Mouse (Mus musculus): ENCODE measurements at regions not wholly inside any gene's neighbourhood (a gene's known extent, or its start where the extent isn't known, plus 50 kb on each side); places are given as distances from the start of the nearest gene placed in this dataset.
"Not testable (repeated sequence)": the region's sequence is repeated elsewhere in the genome, so short reads cannot be mapped to it uniquely, and the experiment has no call there.

DNA sequence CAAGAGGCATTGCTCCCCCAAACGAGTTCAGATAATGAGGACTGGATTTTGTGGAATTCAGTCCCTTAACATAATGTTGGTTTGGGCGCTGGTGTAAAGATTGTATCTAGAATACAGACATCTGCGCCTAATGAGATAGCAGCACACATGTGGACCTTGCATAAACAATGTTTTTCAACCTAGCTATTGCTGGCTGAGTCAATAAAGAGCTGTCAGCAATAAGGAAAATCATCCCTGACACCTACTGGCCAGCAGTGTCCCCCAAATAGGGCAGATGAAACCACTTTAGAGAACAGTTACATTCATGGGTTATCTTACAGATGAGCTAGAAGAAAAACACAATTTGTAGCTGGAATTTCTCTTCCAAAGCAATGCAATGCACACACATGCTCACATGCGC lies 252.7 kb upstream of the Dcbld2 start:
- no peak overlapping the region for H3K27ac ChIP-seq
- H3K4me2 ChIP-seq, result no peak overlapping the region
- no peaks in the 10 kb centered on the region for H3K9me3 ChIP-seq
- no peak overlapping the region for H3K4me3 ChIP-seq (replicated peaks)
- WGBS, result 48% methylated on average over 4 of the region's 4 CpGs
- no peaks in the 10 kb centered on the region; the same call in 1 of the 2 replicates for H3K4me1 ChIP-seq (replicated peaks)
- H3K27me3 ChIP-seq, result no peaks in the 10 kb centered on the region
- H3K9ac ChIP-seq (replicated peaks), result no peak overlapping the region
- no peak for ATAC-seq (ENCODE audit: insufficient number of reproducible peaks, insufficient read depth, low FRiP score, low TSS enrichment, low read depth)
- no peaks in the 10 kb centered on the region for H3K36me3 ChIP-seq

DNA sequence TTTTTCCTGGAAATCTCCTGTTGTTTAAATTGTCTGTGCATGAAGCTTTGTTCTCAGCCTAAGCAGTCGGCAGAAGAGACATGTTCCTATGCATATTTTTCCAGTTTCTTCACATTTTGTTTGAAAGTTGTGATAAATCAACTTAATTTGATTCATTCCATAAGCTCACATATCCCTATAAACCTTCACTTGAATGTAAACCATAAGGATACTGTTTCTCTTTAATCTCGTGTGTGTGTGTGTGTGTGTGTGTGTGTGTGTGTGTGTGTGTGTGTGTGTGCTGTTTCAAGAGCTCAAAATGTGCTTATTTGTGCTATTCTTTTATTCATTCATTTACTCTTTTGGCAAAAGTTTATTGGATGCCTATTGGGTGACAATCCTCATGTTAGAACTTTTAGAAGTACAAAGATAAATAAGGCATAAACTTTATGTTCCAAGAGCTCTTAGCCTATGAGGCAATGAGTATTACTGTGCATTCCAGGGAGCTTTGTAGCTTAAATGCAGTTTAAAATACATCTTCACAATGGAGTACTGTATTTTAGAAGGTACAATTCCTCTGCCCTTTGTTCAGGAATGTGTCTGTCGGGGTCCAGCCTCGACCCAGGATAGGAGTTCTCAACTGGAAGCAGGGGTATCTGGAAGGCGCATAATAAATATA lies 229.4 kb upstream of the Dcbld2 start:
- H3K4me2 ChIP-seq, result no peak overlapping the region
- H3K27ac ChIP-seq, result no peak overlapping the region
- ATAC-seq (ENCODE audit: insufficient number of reproducible peaks, insufficient read depth, low FRiP score, low TSS enrichment, low read depth), result no peak
- no peaks in the 10 kb centered on the region for H3K4me1 ChIP-seq (replicated peaks)
- 70% methylated on average over 5 of the region's 5 CpGs for WGBS
- H3K36me3 ChIP-seq, result no peaks in the 10 kb centered on the region
- H3K9me3 ChIP-seq, result no peaks in the 10 kb centered on the region
- H3K4me3 ChIP-seq (replicated peaks), result no peak overlapping the region
- no peak overlapping the region for H3K9ac ChIP-seq (replicated peaks)
- H3K27me3 ChIP-seq, result no peaks in the 10 kb centered on the region

DNA sequence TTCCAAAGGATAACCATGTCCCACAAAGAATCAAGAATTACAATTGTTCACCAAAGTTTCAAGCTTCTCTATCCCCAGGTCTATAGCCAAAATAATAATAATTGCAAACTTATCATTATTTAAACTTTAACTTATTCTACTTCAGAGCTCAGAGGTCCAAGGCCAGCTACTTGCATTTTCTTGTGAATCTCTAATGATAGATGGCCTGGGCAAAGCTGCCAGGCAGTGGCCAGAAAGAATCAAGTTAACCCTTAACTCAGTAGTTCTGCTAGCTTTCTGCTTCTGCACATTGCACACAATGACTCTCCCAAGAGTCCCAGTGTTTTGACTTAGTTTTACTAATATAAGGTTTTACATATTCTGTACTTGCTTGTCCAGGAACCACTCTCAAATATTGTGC lies 228.3 kb upstream of the Dcbld2 start:
- H3K4me3 ChIP-seq (replicated peaks); H3K4me1 ChIP-seq (replicated peaks); H3K27ac ChIP-seq; H3K27me3 ChIP-seq; H3K9me3 ChIP-seq; H3K36me3 ChIP-seq; ATAC-seq (ENCODE audit: insufficient number of reproducible peaks, insufficient read depth, low FRiP score, low TSS enrichment, low read depth); H3K4me2 ChIP-seq; H3K9ac ChIP-seq (replicated peaks): not testable (repeated sequence)

- Histone ChIP-seq H3K9ac (replicated peaks) (no peak overlapping the region), H3K27ac (no peak overlapping the region), H3K27me3 (no peaks in the 10 kb centered on the region), H3K4me3 (replicated peaks) (no peak overlapping the region), H3K4me1 (replicated peaks) (no peaks in the 10 kb centered on the region), H3K4me2 (no peak overlapping the region), H3K9me3 (no peaks in the 10 kb centered on the region), H3K36me3 (no peaks in the 10 kb centered on the region)
- 81% methylated on average over 5 of the region's 5 CpGs for WGBS
- no peak for ATAC-seq (ENCODE audit: insufficient number of reproducible peaks, insufficient read depth, low FRiP score, low TSS enrichment, low read depth)
These were observed 213.4 kb upstream of the Dcbld2 start for GRCm38 (mm10) chr16:58194619-58195497.

GRCm38 (mm10) chr16:58211872-58212271 lies 196.4 kb upstream of the Dcbld2 start:
- Histone ChIP-seq H3K4me1 (replicated peaks) (no peaks in the 10 kb centered on the region), H3K27ac (no peak overlapping the region), H3K27me3 (no peaks in the 10 kb centered on the region), H3K36me3 (no peaks in the 10 kb centered on the region), H3K4me2 (no peak overlapping the region), H3K9me3 (no peaks in the 10 kb centered on the region; the same call in 1 of the 2 replicates), H3K9ac (replicated peaks) (no peak overlapping the region), H3K4me3 (replicated peaks) (no peak overlapping the region)
- 78% methylated on average over 2 of the region's 2 CpGs for WGBS
- no peak for ATAC-seq (ENCODE audit: insufficient number of reproducible peaks, insufficient read depth, low FRiP score, low TSS enrichment, low read depth)

DNA sequence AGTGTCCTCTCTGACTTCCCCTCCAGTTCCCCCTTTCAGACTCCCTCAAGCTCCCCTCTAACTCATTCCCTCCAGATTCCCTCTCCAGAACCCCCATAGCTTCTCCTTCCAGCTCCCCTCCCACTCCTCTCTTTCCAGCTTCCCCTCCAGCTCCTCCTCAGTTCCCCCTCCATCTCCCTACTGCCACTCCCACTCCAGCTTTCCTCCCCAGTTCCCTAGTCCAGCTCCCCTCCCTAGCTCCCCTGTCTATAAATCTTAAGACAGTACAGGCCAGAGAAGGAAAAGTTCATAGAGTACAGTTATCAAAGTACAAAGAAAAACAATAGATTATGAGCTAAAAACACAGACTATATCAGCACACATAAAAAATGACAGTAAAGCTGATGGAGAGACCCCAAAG lies 173.6 kb upstream of the Dcbld2 start:
- Histone ChIP-seq H3K9ac (replicated peaks) (no peak overlapping the region), H3K4me2 (no peak overlapping the region), H3K27me3 (no peaks in the 10 kb centered on the region), H3K27ac (no peak overlapping the region), H3K9me3 (no peaks in the 10 kb centered on the region), H3K4me3 (replicated peaks) (no peak overlapping the region), H3K4me1 (replicated peaks) (no peaks in the 10 kb centered on the region), H3K36me3 (no peaks in the 10 kb centered on the region)
- ATAC-seq (ENCODE audit: insufficient number of reproducible peaks, insufficient read depth, low FRiP score, low TSS enrichment, low read depth), result no peak

GRCm38 (mm10) chr16:58236857-58237256 lies 171.4 kb upstream of the Dcbld2 start:
- no peak overlapping the region for H3K27ac ChIP-seq
- ATAC-seq (ENCODE audit: insufficient number of reproducible peaks, insufficient read depth, low FRiP score, low TSS enrichment, low read depth), result no peak
- no peaks in the 10 kb centered on the region for H3K4me1 ChIP-seq (replicated peaks)
- no peaks in the 10 kb centered on the region for H3K36me3 ChIP-seq
- H3K9me3 ChIP-seq, result no peaks in the 10 kb centered on the region
- no peak overlapping the region for H3K9ac ChIP-seq (replicated peaks)
- no peak overlapping the region for H3K4me3 ChIP-seq (replicated peaks)
- 75% methylated on average over 1 of the region's 1 CpGs for WGBS
- no peaks in the 10 kb centered on the region for H3K27me3 ChIP-seq
- no peak overlapping the region for H3K4me2 ChIP-seq

GRCm38 (mm10) chr16:58276281-58276680 lies 132.0 kb upstream of the Dcbld2 start:
- WGBS, result 88% methylated on average over 3 of the region's 3 CpGs
- no peak overlapping the region for H3K4me3 ChIP-seq (replicated peaks)
- no peak for ATAC-seq (ENCODE audit: insufficient number of reproducible peaks, insufficient read depth, low FRiP score, low TSS enrichment, low read depth)
- H3K9ac ChIP-seq (replicated peaks), result no peak overlapping the region
- no peak overlapping the region for H3K27ac ChIP-seq
- H3K4me1 ChIP-seq (replicated peaks), result no peaks in the 10 kb centered on the region
- no peak overlapping the region for H3K4me2 ChIP-seq
- H3K9me3 ChIP-seq, result no peaks in the 10 kb centered on the region
- no peaks in the 10 kb centered on the region for H3K36me3 ChIP-seq
- H3K27me3 ChIP-seq, result no peaks in the 10 kb centered on the region

GRCm38 (mm10) chr16:58281474-58281873 lies 126.8 kb upstream of the Dcbld2 start:
- 40% methylated on average over 3 of the region's 3 CpGs for WGBS
- peak; percentile 47; the same call in 1 of the 2 replicates for ATAC-seq (ENCODE audit: insufficient number of reproducible peaks, insufficient read depth, low FRiP score, low TSS enrichment, low read depth)
- no peaks in the 10 kb centered on the region for H3K27me3 ChIP-seq
- H3K4me2 ChIP-seq, result no peak overlapping the region
- H3K36me3 ChIP-seq, result no peaks in the 10 kb centered on the region
- no peak overlapping the region for H3K4me3 ChIP-seq (replicated peaks)
- H3K9me3 ChIP-seq, result no peaks in the 10 kb centered on the region
- no peak overlapping the region for H3K9ac ChIP-seq (replicated peaks)
- no peak overlapping the region for H3K27ac ChIP-seq
- no peaks in the 10 kb centered on the region for H3K4me1 ChIP-seq (replicated peaks)

DNA sequence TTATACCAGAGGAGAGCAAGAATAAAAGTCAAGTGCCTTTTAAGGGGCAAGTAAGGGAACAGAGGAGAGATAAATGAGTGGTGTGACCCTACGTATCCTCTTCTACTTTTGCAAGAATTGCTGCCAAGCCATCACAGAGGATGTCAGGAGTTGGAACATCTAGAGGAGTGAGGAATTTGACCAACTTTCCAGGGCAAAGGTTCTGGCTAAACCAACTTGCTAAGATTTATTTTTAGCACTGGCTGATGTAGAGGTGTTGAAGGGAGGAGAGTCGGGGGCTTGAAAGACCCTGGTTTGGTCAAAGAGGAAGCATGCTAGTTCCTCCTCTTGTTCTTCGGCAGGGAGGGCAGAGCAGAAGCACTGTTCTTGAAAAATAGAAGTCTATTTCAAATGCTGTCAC lies 113.8 kb upstream of the Dcbld2 start:
- 86% methylated on average over 3 of the region's 3 CpGs for WGBS

DNA sequence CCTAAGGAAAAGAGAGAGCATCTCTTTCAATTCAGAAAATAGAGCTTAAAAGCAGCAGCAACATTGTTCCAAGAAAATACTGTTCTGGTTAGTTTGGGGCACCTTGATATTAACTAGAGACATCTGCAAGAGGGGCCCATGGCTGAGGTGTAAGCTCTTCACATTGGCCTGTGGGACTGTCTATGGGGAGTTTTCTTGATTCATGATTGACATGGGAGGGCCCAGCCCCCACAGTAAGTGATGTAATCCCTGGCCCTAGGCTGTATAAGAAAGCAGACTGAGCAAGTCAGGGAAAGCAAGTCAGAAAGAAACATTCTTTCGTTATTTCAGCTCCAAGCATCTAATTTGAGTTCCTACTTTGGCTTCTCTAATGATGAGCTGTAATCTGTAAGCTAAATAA lies 113.1 kb upstream of the Dcbld2 start:
- no peak overlapping the region for H3K4me3 ChIP-seq (replicated peaks)
- H3K27ac ChIP-seq, result no peak overlapping the region
- H3K9me3 ChIP-seq, result no peaks in the 10 kb centered on the region
- H3K27me3 ChIP-seq, result no peaks in the 10 kb centered on the region
- H3K4me2 ChIP-seq, result no peak overlapping the region
- ATAC-seq (ENCODE audit: insufficient number of reproducible peaks, insufficient read depth, low FRiP score, low TSS enrichment, low read depth), result no peak
- WGBS, result 93% methylated on average over 1 of the region's 1 CpGs
- no peaks in the 10 kb centered on the region for H3K36me3 ChIP-seq
- H3K4me1 ChIP-seq (replicated peaks), result no peaks in the 10 kb centered on the region
- H3K9ac ChIP-seq (replicated peaks), result no peak overlapping the region

More for the DNA sequence above, 113.8 kb upstream of the Dcbld2 start:
- no peak for ATAC-seq (ENCODE audit: insufficient number of reproducible peaks, insufficient read depth, low FRiP score, low TSS enrichment, low read depth)
- H3K27me3 ChIP-seq, result no peaks in the 10 kb centered on the region
- H3K9ac ChIP-seq (replicated peaks), result no peak overlapping the region
- H3K4me1 ChIP-seq (replicated peaks), result no peaks in the 10 kb centered on the region
- no peak overlapping the region for H3K4me3 ChIP-seq (replicated peaks)
- no peak overlapping the region for H3K4me2 ChIP-seq
- H3K27ac ChIP-seq, result no peak overlapping the region
- H3K9me3 ChIP-seq, result no peaks in the 10 kb centered on the region
- no peaks in the 10 kb centered on the region for H3K36me3 ChIP-seq

All from limb, embryonic 12.5 days (tissue).